Mouse (Mus musculus) testis, adult 2 months (tissue): Measurements from ENCODE around the gene Irx3.

Source experiments
- CTCF ChIP-seq: fragments of 200-500 bp; IDR thresholded peaks from 2 replicates; pipeline ENCODE4 v1.5.1; 2012; ENCODE audit warnings: low read depth, mild to moderate bottlenecking, inconsistent platforms, low read length, moderate library complexity; ENCODE audit not compliant: control insufficient read depth, insufficient read depth, insufficient replicate concordance
- POLR2A ChIP-seq: fragments of 200-500 bp; IDR thresholded peaks from 2 replicates; pipeline ENCODE4 v1.6.1; 2012; ENCODE audit warnings: low read depth, mild to moderate bottlenecking, inconsistent platforms, low read length, moderate library complexity; ENCODE audit not compliant: control insufficient read depth

- TF ChIP-seq CTCF (no peak), POLR2A (no peak)
Measured at GRCm38 (mm10) chr8:91836685-91837084, 34.8 kb upstream of the Irx3 start.
